Mouse (Mus musculus) spleen, adult 12 weeks (tissue): Measurements from ENCODE around the gene Gm1604a.
"Not testable (repeated sequence)": the region's sequence is repeated elsewhere in the genome, so short reads cannot be mapped to it uniquely, and the experiment has no call there.

Source experiments
- DNase-seq: peaks from one replicate; pipeline ENCODE4 v3.0.0; 2022; ENCODE audit warnings: low spot score

Gene Gm1604a

GRCm38 (mm10) chr17:7068997-7069539 is 43.7 kb downstream of the Gm1604a start:
- DNase-seq, result not testable (repeated sequence)

DNA sequence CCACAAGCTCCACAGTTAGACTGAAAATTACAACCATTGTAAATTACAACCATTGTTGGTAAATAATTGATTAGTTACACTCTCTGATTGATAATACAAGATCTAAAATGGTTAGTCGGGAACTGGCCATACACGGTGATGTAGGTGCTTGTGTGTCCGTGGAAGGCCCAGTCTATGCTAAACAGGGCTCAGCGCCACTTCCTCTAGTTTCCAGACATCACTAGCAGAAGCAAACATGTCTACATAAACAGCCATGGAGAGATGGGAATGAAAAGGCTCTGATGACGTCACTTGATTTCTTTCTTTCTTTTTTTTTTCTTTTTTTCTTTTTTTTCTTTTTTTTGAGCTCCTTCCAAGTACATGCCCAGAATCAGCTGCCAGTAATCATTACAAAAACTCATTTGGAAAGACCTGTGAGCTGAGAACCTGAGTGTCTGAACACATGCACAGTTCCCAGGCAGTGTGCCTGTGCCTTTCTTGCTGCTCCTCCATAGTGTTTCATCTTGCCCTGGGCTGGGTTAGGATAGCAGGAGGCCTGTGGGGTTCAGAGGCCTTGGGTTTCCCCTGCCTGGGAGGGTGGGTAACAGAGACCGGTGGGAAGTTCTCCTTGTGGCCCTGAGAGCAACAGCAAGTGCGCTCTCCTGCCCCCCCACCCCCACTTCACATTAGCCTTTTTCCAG is 44.3 kb downstream of the Gm1604a start:
- DNase-seq, result not testable (repeated sequence)

- DNase-seq, result not testable (repeated sequence)
These were observed 49.1 kb downstream of the Gm1604a start for GRCm38 (mm10) chr17:7074494-7074893.

DNA sequence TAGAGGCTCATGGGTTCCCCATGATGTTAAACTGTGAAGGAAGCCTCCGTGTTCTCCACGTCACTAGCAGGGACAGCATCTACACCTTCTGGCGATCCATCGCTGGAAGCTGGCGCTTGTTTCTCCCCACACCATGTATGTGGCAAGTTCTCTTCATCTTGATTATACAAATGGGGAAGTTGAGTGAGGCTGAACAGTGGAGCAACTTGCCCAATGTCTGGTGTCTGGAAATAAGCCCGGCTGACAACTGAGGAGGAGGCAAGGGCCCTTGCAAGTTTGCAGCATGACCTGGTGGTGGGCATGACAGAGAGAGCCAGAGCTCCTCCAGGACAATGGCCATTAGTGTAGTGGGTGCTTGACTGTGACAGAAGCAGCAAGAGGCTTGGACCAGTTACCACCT is 50.2 kb downstream of the Gm1604a start:
- not testable (repeated sequence) for DNase-seq

- DNase-seq, result not testable (repeated sequence)
These were observed 54.2 kb downstream of the Gm1604a start for GRCm38 (mm10) chr17:7079558-7079957.

GRCm38 (mm10) chr17:7084523-7084922 is 59.2 kb downstream of the Gm1604a start:
- DNase-seq, result not testable (repeated sequence)

GRCm38 (mm10) chr17:7085469-7086168 is 60.3 kb downstream of the Gm1604a start:
- not testable (repeated sequence) for DNase-seq

DNA sequence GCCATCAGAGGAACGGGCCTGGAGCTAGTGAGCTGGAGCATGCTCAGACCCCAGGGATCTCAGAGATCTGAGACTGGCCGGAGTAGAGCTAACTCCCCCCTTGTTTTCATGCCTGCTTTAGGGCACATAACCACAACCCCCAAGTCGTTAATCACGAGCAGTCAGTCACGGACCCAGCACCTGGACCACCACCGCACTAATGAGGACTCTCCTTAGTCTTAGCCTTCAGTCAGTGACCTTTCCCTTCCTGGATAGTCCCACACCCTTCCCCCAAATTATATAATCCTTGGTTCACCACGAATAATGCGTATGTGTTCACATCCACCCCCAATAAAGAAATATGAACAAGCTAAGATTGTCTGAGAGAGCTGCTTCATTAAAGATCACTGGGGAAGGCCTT is 61.5 kb downstream of the Gm1604a start:
- not testable (repeated sequence) for DNase-seq

DNA sequence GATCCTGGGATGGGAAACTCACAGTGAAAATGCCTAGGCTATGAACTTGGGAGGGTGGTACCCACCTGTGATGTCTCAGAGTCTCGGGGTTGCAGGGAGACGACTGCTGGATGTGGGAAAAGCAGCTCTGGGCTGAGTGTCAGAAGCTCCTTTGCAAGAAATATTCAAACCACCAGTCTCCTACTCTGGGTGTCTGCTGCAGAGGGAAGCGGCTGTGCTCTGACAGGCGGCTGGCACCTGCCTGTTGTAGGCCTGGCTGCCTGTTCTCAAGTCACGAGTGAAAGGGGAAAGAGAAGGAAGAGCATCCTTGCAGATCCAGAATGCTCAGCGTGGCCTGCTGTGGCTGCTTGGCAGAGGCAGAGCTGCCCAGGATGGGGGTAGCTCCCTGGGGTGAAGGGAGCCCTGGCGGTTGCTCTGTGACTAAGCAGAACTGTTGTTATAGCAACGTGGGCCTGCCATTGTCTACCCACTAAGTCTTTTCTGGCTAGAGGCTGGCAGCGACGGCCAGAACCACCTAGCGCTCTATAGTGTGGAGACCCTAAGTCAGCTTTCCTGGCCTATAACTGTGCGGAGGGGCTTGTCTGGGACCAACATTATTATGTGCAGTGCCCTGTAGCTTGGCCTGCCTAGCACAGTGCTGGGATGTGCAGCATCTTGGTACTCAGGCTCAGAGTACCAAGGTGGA is 72.6 kb downstream of the Gm1604a start:
- DNase-seq, result not testable (repeated sequence)

DNA sequence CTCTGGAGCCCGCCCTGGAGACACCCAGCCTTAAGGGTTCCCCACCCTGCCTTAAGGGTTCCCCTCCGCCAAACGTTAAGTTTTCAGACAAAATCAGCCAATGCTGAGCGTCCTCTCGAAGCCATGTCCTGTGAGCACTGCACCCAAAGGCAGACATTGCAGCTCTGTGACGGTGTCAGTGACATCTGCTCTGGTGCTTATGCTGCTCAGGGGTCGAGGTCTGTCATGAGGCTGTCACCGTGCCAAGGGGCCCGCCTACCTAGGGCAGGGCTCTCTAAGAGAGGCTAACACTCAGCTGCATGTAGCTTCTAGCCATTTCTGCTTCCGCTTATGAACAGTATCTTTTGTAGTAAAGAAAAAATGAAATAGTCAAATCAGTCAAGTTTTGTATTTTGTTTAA is 73.7 kb downstream of the Gm1604a start:
- not testable (repeated sequence) for DNase-seq

DNA sequence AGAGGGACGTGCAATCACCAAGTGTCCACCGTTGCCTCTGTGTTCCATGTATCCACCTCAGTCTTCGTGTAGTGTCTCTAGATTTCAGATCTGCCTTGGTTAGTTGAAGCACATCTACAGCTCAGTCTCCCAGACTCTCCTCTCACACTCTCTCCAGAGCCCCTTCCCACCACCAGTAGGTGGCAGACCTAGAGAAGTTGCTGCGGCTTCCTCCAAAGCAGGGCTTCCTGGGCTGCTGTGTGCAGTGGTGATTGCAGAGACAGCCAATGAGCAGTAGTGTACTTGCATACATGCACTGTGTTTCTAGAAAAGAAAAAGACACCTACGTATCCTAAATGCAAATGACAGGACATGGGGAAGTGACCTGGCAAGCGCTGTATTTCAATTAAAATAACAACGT is 77.6 kb downstream of the Gm1604a start:
- DNase-seq, result not testable (repeated sequence)

GRCm38 (mm10) chr17:7111658-7112057 is 86.3 kb downstream of the Gm1604a start:
- DNase-seq, result not testable (repeated sequence)

DNA sequence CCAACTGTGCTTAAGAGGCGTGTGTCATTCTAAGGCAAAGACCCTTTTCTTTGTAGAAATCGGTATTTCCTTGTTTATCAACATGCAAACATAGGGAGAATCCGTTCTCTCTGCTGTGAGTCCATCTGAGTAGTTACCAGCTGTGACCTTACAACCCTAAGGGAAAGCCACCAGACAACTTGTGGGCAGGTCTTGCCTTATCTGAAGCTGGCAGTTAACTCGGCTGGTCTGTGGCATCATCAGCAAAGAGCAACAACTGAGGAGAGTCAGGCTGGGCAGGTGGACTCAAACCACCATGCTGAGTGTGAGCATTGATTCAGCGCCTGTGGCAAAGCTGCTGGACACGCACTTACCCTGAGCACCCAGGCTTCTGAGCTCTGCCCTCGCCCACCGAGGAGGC is 90.9 kb downstream of the Gm1604a start:
- not testable (repeated sequence) for DNase-seq

DNA sequence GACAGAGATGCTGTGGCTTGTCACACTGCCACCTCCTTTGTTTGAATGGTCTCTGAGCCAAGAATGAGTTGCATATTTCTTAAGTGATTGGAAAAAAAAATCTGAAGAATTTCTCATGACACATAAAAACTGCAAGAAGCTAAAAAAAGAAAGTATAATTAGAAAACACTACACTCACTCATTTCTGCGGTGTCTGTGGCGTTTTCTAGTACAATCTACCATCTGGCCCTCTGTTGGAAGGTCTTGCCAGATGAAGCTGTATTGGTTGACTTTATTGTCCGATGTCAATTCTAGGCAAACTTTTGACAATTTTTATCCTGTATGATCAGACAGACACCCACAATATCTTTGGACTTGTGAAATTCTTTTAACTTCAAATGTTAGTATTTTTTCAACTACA is 95.5 kb downstream of the Gm1604a start:
- DNase-seq, result not testable (repeated sequence)

- not testable (repeated sequence) for DNase-seq
These were observed 97.2 kb downstream of the Gm1604a start for GRCm38 (mm10) chr17:7122554-7122953.

- DNase-seq, result not testable (repeated sequence)
These were observed 101.1 kb downstream of the Gm1604a start for GRCm38 (mm10) chr17:7126475-7126874.

DNA sequence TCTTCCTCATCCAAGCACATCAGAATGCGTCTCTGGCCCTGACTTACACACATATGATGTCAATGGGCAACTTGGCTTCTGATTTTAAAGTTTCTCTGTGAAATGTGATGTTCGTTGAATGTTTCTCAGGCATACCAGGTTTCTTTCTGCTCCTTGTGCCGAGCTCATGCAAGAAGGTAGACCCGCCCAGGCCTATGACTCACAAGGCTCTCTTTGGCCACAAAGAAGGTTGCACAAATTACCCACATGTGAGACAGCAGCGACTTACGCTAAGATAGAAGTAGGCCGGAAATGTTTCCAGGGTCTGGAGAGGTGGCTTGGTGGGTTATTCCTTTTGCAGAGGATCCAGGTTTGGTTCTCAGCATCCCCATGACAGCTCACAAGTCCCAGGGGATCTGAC is 108.6 kb downstream of the Gm1604a start:
- not testable (repeated sequence) for DNase-seq

- DNase-seq, result not testable (repeated sequence)
These were observed 109.9 kb downstream of the Gm1604a start for GRCm38 (mm10) chr17:7135277-7135676.
